Mouse (Mus musculus): ENCODE measurements around the gene D630003M21Rik. TPM values are rescaled to one million over a fixed set of nuclear protein-coding genes. Genes with fewer than 3 reads are reported as not detected.

The D630003M21Rik gene
- total RNA-seq, 2 experiments from 2014 or later: 3.8 to 4.8 TPM

GRCm38 (mm10) chr2:158241126-158241738 is 12.2 kb upstream of the D630003M21Rik start:
- intact Hi-C loops (cut with DNase I): no loop called here

GRCm38 (mm10) chr2:158238101-158238500 is 9.1 kb upstream of the D630003M21Rik start:
- DNase-seq (ENCODE audit: low spot score in 2 of 2): no peak
- intact Hi-C loops (cut with DNase I): no loop called here

More at GRCm38 (mm10) chr2:158241126-158241738, 12.2 kb upstream of the D630003M21Rik start:
- DNase-seq (ENCODE audit: low spot score in 2 of 2): no peak

- intact Hi-C loops (cut with DNase I): no loop called here
- no peak for DNase-seq (ENCODE audit: low spot score in 2 of 2)
Measured at GRCm38 (mm10) chr2:158236698-158237097, 7.7 kb upstream of the D630003M21Rik start.

GRCm38 (mm10) chr2:158233106-158233505 is 4.1 kb upstream of the D630003M21Rik start:
- intact Hi-C loops (cut with DNase I): no loop called here
- DNase-seq (ENCODE audit: low spot score in 2 of 2): no peak

GRCm38 (mm10) chr2:158232414-158232813 is 3.4 kb upstream of the D630003M21Rik start:
- DNase-seq (ENCODE audit: low spot score in 2 of 2): no peak
- intact Hi-C loops (cut with DNase I): no loop called here

- intact Hi-C loops (cut with DNase I): no loop called here
Measured at GRCm38 (mm10) chr2:158231071-158231470, 2.0 kb upstream of the D630003M21Rik start.

GRCm38 (mm10) chr2:158230617-158231016 is 1.6 kb upstream of the D630003M21Rik start:
- no peak for DNase-seq (ENCODE audit: low spot score in 2 of 2)
- intact Hi-C loops (cut with DNase I): no loop called here

More at GRCm38 (mm10) chr2:158231071-158231470, 2.0 kb upstream of the D630003M21Rik start:
- DNase-seq (ENCODE audit: low spot score in 2 of 2): no peak

- intact Hi-C loops (cut with DNase I): no loop called here
- no peak for DNase-seq (ENCODE audit: low spot score in 2 of 2)
Measured at GRCm38 (mm10) chr2:158229503-158229892, 476 bp upstream of the D630003M21Rik start.

GRCm38 (mm10) chr2:158225301-158225700 is 3.7 kb downstream of the D630003M21Rik start:
- peak in 1 of 2 experiments; percentile 46 for DNase-seq (ENCODE audit: low spot score in 2 of 2)
- intact Hi-C loops (cut with DNase I): no loop called here

- intact Hi-C loops (cut with DNase I): loop anchor here (5.0 kb wide), 1 partner anchor 34 kb away; the partner anchor contains the start of gene Bpi
Measured at GRCm38 (mm10) chr2:158223497-158223896, 5.5 kb downstream of the D630003M21Rik start.

GRCm38 (mm10) chr2:158222664-158223063 is 6.4 kb downstream of the D630003M21Rik start:
- intact Hi-C loops (cut with DNase I): loop anchor here (5.0 kb wide), 1 partner anchor 35 kb away; the partner anchor contains the start of gene Bpi

More at GRCm38 (mm10) chr2:158223497-158223896, 5.5 kb downstream of the D630003M21Rik start:
- no peak for DNase-seq (ENCODE audit: low spot score in 2 of 2)

GRCm38 (mm10) chr2:158221446-158222084 is 7.5 kb downstream of the D630003M21Rik start:
- intact Hi-C loops (cut with DNase I): loop anchor here (5.0 kb wide), 1 partner anchor 36 kb away; the partner anchor contains the start of gene Bpi
- DNase-seq (ENCODE audit: low spot score in 2 of 2): no peak

More at GRCm38 (mm10) chr2:158222664-158223063, 6.4 kb downstream of the D630003M21Rik start:
- no peak for DNase-seq (ENCODE audit: low spot score in 2 of 2)

- no peak for DNase-seq (ENCODE audit: low spot score in 2 of 2)
- intact Hi-C loops (cut with DNase I): loop anchor here (5.0 kb wide), 1 partner anchor 123 kb away; no protein-coding TSS in a partner anchor
Measured at GRCm38 (mm10) chr2:158219562-158219961, 9.5 kb downstream of the D630003M21Rik start.

- no peak for DNase-seq (ENCODE audit: low spot score in 2 of 2)
- intact Hi-C loops (cut with DNase I): loop anchor here (5.0 kb wide), 1 partner anchor 126 kb away; no protein-coding TSS in a partner anchor
Measured at GRCm38 (mm10) chr2:158216510-158216909, 12.5 kb downstream of the D630003M21Rik start.

- DNase-seq (ENCODE audit: low spot score in 2 of 2): no peak
- intact Hi-C loops (cut with DNase I): loop anchor here (5.0 kb wide), 1 partner anchor 127 kb away; no protein-coding TSS in a partner anchor
Measured at GRCm38 (mm10) chr2:158215283-158216117, 13.5 kb downstream of the D630003M21Rik start.

- DNase-seq (ENCODE audit: low spot score in 2 of 2): no peak
- intact Hi-C loops (cut with DNase I): no loop called here
Measured at GRCm38 (mm10) chr2:158211764-158212471, 17.1 kb downstream of the D630003M21Rik start.

GRCm38 (mm10) chr2:158210958-158211357 is 18.1 kb downstream of the D630003M21Rik start:
- intact Hi-C loops (cut with DNase I): no loop called here

GRCm38 (mm10) chr2:158210503-158210902 is 18.5 kb downstream of the D630003M21Rik start:
- peak in 1 of 2 experiments; percentile 61 for DNase-seq (ENCODE audit: low spot score in 2 of 2)
- intact Hi-C loops (cut with DNase I): no loop called here

More at GRCm38 (mm10) chr2:158210958-158211357, 18.1 kb downstream of the D630003M21Rik start:
- DNase-seq (ENCODE audit: low spot score in 2 of 2): no peak

GRCm38 (mm10) chr2:158209776-158210175 is 19.2 kb downstream of the D630003M21Rik start:
- DNase-seq (ENCODE audit: low spot score in 2 of 2): no peak
- intact Hi-C loops (cut with DNase I): loop anchor here (5.0 kb wide), 2 partner anchors 48 to 138 kb away; partner anchors contain the start of gene Bpi

All from left cerebral cortex, postnatal 14 days (tissue).